Mouse (Mus musculus) neural tube, embryonic 13.5 days (tissue): ENCODE measurements at regions not wholly inside any gene's neighbourhood (a gene's known extent, or its start where the extent isn't known, plus 50 kb on each side); places are given as distances from the start of the nearest gene placed in this dataset.

Experiments used
- ATAC-seq: fragments of 200-750 bp; cut with Nextera tagmentation; 2 replicates; pipeline ENCODE4 v1.8.0; 2017; ENCODE audit warnings: low read depth, mild to moderate bottlenecking, moderate TSS enrichment, moderate library complexity
- H3K27ac ChIP-seq: fragments of 300-500 bp; sonication (generic); replicated peaks from 2 replicates; pipeline ENCODE4 v1.5.1; 2015; ENCODE audit warnings: moderate library complexity, mild to moderate bottlenecking, inconsistent platforms
- H3K27me3 ChIP-seq: fragments of 300-500 bp; sonication (generic); 2 replicates; pipeline ENCODE4 v1.6.1; 2015; ENCODE audit warnings: mild to moderate bottlenecking, inconsistent platforms
- H3K36me3 ChIP-seq: fragments of 300-500 bp; sonication (generic); 2 replicates; pipeline ENCODE4 v1.6.1; 2015; ENCODE audit warnings: mild to moderate bottlenecking, inconsistent platforms
- H3K4me1 ChIP-seq: fragments of 300-500 bp; sonication (generic); replicated peaks from 2 replicates; pipeline ENCODE4 v1.6.1; 2015; ENCODE audit warnings: inconsistent platforms
- H3K4me2 ChIP-seq: fragments of 300-500 bp; sonication (generic); 2 replicates; pipeline ENCODE4 v1.6.1; 2015; ENCODE audit warnings: inconsistent platforms, mild to moderate bottlenecking, moderate library complexity
- H3K4me3 ChIP-seq: fragments of 300-500 bp; sonication (generic); 2 replicates; pipeline ENCODE4 v1.5.1; 2015; ENCODE audit warnings: mild to moderate bottlenecking, inconsistent platforms
- H3K9ac ChIP-seq: fragments of 300-500 bp; sonication (generic); 2 replicates; pipeline ENCODE4 v1.6.1; 2015; ENCODE audit warnings: moderate library complexity, mild to moderate bottlenecking, inconsistent platforms
- H3K9me3 ChIP-seq: fragments of 300-500 bp; sonication (generic); 2 replicates; pipeline ENCODE4 v1.6.1; 2016; ENCODE audit warnings: inconsistent platforms
- WGBS: fragments of 180-500 bp; shearing (Covaris S2); methylation state at CpG from one replicate; pipeline ENCODE4 v1.1.7; 2015; 5-methylcytosine and 5-hydroxymethylcytosine counted together

GRCm38 (mm10) chr6:143499259-143500043 lies 332.4 kb downstream of the Etnk1 start:
- Histone ChIP-seq H3K27ac (no peak overlapping the region), H3K36me3 (no peaks in the 10 kb centered on the region), H3K9ac (peak overlapping the region; percentile 5; the same call in 1 of the 2 replicates), H3K4me1 (peaks cover 25% of the 10 kb centered on the region), H3K4me2 (peak overlapping the region; percentile 2; the same call in 1 of the 2 replicates), H3K27me3 (no peaks in the 10 kb centered on the region), H3K4me3 (no peak overlapping the region), H3K9me3 (no peaks in the 10 kb centered on the region)
- 69% methylated on average over 19 of the region's 19 CpGs for WGBS
- ATAC-seq, result no peak

DNA sequence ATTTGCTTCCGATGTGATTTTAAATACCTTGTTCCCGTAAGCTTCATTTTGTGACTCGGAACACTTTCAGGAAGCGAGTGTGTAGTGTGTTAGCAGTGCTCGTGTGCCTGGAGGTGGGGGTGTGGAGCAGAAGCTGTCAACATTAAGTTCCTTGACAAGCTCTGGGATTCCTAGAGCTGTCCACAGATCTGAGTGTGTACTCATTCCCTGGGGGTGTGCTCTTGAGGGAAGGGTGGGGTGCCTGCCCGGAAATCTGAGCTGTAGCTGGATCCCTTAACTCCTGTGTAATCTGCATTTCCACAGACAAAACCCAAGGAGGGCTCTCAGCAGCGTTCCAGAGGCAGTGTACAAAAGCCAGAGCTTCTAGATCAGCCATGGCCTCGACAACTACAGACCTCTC lies 335.8 kb downstream of the Etnk1 start:
- H3K36me3 ChIP-seq, result no peaks in the 10 kb centered on the region
- WGBS, result 65% methylated on average over 8 of the region's 8 CpGs
- no peak for ATAC-seq
- H3K9me3 ChIP-seq, result no peaks in the 10 kb centered on the region
- no peaks in the 10 kb centered on the region for H3K27me3 ChIP-seq
- H3K4me3 ChIP-seq, result no peak overlapping the region
- H3K4me2 ChIP-seq, result no peak overlapping the region
- H3K4me1 ChIP-seq, result peaks cover 25% of the 10 kb centered on the region
- no peak overlapping the region for H3K27ac ChIP-seq
- H3K9ac ChIP-seq, result no peak overlapping the region

DNA sequence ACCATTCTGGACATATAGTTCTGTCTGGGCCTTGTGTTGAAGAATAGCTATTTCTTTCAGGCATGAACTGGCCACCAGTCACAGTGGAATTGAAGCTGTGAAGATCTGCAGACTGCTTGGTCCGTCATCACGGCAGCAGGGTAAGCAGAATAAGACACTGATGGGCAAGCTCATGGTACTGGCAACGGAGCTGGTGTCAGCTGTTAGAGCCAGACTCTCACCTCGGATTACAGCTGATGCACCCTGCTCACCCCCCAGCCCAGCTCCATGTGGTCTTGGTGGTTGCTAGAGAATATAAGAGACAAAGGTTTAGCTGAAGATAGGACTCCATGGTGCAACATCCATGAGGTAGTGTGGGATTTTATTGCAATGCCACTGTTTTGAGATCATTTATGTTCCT lies 336.9 kb downstream of the Etnk1 start:
- peaks cover 18% of the 10 kb centered on the region for H3K4me1 ChIP-seq
- WGBS, result 92% methylated on average over 4 of the region's 4 CpGs
- no peaks in the 10 kb centered on the region for H3K36me3 ChIP-seq
- no peak for ATAC-seq
- no peak overlapping the region for H3K27ac ChIP-seq
- no peak overlapping the region for H3K4me2 ChIP-seq
- H3K9me3 ChIP-seq, result no peaks in the 10 kb centered on the region
- H3K4me3 ChIP-seq, result no peak overlapping the region
- no peaks in the 10 kb centered on the region for H3K27me3 ChIP-seq
- no peak overlapping the region for H3K9ac ChIP-seq

- Histone ChIP-seq H3K9ac (no peak overlapping the region), H3K36me3 (no peaks in the 10 kb centered on the region), H3K27ac (no peak overlapping the region), H3K9me3 (no peaks in the 10 kb centered on the region), H3K4me2 (no peak overlapping the region), H3K4me1 (no peaks in the 10 kb centered on the region), H3K4me3 (no peak overlapping the region), H3K27me3 (no peaks in the 10 kb centered on the region)
- WGBS, result 88% methylated on average over 5 of the region's 5 CpGs
- no peak for ATAC-seq
Measured at GRCm38 (mm10) chr6:143513459-143513858, 346.4 kb downstream of the Etnk1 start.

- Histone ChIP-seq H3K36me3 (no peaks in the 10 kb centered on the region), H3K4me3 (no peak overlapping the region), H3K27ac (no peak overlapping the region), H3K9me3 (no peaks in the 10 kb centered on the region), H3K4me2 (no peak overlapping the region), H3K9ac (no peak overlapping the region), H3K4me1 (no peaks in the 10 kb centered on the region), H3K27me3 (no peaks in the 10 kb centered on the region)
- 94% methylated on average over 12 of the region's 12 CpGs for WGBS
- no peak for ATAC-seq
Measured at GRCm38 (mm10) chr6:143515137-143515536, 348.1 kb downstream of the Etnk1 start.

DNA sequence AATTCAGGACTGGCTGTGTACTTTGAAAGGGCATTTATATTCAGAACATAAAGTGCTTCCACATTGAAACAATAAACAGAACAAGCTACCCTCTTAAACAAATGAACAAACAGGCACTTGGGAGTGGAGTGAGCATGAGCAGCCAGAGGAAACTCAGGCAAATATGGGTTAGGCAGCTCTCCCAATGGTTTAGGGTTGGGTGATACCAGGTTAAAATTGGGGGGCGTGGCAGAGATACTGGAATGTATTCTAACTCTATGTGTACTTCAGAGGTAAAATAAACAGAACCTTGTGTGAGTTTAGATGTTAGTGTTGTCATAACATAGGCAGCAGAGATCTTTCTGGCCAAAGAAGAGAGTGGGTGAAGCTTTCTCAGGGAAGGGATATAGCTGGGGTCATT lies 349.7 kb downstream of the Etnk1 start:
- WGBS, result 87% methylated on average over 1 of the region's 1 CpGs

DNA sequence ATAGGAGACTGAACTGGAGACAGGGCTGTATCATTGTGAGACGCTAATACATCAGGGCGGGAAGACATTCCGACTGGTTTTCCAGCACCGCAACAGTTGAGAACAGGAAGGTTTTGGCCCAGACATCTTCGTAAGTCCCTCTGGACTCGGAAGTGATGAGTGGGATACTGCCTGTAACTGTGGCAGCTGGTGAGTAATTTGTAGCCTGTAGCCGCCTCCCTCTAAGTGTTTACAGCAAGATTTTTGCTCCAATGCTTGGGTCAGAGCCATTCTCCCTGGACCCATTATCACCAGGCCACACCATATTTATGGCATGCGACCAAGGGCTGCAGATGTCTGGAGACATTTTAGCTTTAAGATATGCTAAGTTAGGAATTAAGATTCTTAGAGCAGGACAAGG lies 351.5 kb downstream of the Etnk1 start:
- no peak overlapping the region for H3K9ac ChIP-seq
- H3K27me3 ChIP-seq, result no peaks in the 10 kb centered on the region
- H3K27ac ChIP-seq, result no peak overlapping the region
- H3K4me1 ChIP-seq, result no peaks in the 10 kb centered on the region
- no peaks in the 10 kb centered on the region for H3K9me3 ChIP-seq
- no peak for ATAC-seq
- no peak overlapping the region for H3K4me2 ChIP-seq
- no peak overlapping the region for H3K4me3 ChIP-seq
- no peaks in the 10 kb centered on the region for H3K36me3 ChIP-seq
- WGBS, result 82% methylated on average over 8 of the region's 8 CpGs

More for the DNA sequence above, 349.7 kb downstream of the Etnk1 start:
- ATAC-seq, result no peak
- no peaks in the 10 kb centered on the region for H3K36me3 ChIP-seq
- H3K9ac ChIP-seq, result no peak overlapping the region
- no peaks in the 10 kb centered on the region for H3K27me3 ChIP-seq
- no peak overlapping the region for H3K4me3 ChIP-seq
- no peak overlapping the region for H3K27ac ChIP-seq
- H3K4me2 ChIP-seq, result no peak overlapping the region
- no peaks in the 10 kb centered on the region for H3K4me1 ChIP-seq
- no peaks in the 10 kb centered on the region for H3K9me3 ChIP-seq

GRCm38 (mm10) chr6:143519668-143520067 lies 352.6 kb downstream of the Etnk1 start:
- H3K36me3 ChIP-seq, result no peaks in the 10 kb centered on the region
- H3K4me1 ChIP-seq, result no peaks in the 10 kb centered on the region
- H3K9me3 ChIP-seq, result no peaks in the 10 kb centered on the region
- WGBS, result 77% methylated on average over 5 of the region's 5 CpGs
- no peak overlapping the region for H3K4me2 ChIP-seq
- no peak overlapping the region for H3K27ac ChIP-seq
- no peaks in the 10 kb centered on the region for H3K27me3 ChIP-seq
- no peak overlapping the region for H3K4me3 ChIP-seq
- no peak overlapping the region for H3K9ac ChIP-seq
- no peak for ATAC-seq

DNA sequence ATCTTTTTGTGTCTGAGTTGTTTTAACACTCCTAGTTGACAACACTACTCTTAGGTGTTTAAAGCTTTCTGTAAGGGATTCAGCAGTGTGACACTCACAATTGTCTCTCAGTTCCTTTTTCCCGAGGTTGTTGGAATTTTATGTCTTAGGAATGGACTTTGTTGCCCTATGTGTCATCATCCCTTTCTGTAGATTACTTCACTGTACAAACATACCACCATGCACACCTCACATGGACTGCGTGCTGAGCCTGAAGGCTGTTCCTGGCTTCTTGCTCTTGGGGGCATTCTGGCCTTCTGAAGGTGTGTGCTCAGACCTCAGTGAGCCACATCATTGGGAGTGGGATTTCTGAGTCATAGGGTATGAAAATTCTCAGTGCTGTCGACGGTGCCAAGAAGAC lies 358.1 kb downstream of the Etnk1 start:
- no peaks in the 10 kb centered on the region for H3K27me3 ChIP-seq
- 89% methylated on average over 4 of the region's 4 CpGs for WGBS

DNA sequence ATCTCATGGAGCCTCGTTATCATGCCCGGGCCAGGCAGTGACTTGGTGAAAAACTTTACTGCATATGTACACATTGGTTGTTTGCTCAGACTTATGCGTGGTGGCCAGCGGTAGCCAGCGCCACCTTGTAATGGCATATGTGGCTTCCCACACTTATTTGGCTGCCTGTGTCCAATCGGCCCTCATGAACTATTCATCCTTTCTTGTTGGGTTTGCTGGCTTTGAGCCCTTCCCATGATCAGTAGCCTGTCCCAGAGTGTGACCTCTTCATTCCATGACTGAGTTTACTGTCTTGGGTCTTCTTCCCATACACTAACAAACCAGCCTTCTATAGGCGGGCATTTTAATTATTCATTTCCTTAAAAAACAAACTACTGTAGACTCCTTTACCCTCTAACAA lies 361.9 kb downstream of the Etnk1 start:
- H3K27ac ChIP-seq, result no peak overlapping the region
- no peak overlapping the region for H3K4me2 ChIP-seq
- H3K36me3 ChIP-seq, result no peaks in the 10 kb centered on the region
- no peak for ATAC-seq
- H3K4me3 ChIP-seq, result no peak overlapping the region
- no peak overlapping the region for H3K9ac ChIP-seq
- peaks cover 3% of the 10 kb centered on the region; the same call in 1 of the 2 replicates for H3K4me1 ChIP-seq
- 0 out of 2 replicates have a peak, but pooled peaks cover 4% of the 10 kb centered on the region for H3K9me3 ChIP-seq
- 93% methylated on average over 7 of the region's 7 CpGs for WGBS
- H3K27me3 ChIP-seq, result no peaks in the 10 kb centered on the region

More for the DNA sequence above, 358.1 kb downstream of the Etnk1 start:
- no peak overlapping the region for H3K4me2 ChIP-seq
- no peak overlapping the region for H3K27ac ChIP-seq
- no peaks in the 10 kb centered on the region for H3K36me3 ChIP-seq
- no peak overlapping the region for H3K9ac ChIP-seq
- H3K4me1 ChIP-seq, result no peaks in the 10 kb centered on the region
- no peak for ATAC-seq
- H3K9me3 ChIP-seq, result 0 out of 2 replicates have a peak, but pooled peaks cover 4% of the 10 kb centered on the region
- no peak overlapping the region for H3K4me3 ChIP-seq

- Histone ChIP-seq H3K27me3 (no peaks in the 10 kb centered on the region), H3K4me1 (peaks cover 3% of the 10 kb centered on the region; the same call in 1 of the 2 replicates), H3K9ac (no peak overlapping the region), H3K27ac (no peak overlapping the region), H3K36me3 (no peaks in the 10 kb centered on the region), H3K4me2 (no peak overlapping the region), H3K4me3 (no peak overlapping the region), H3K9me3 (0 out of 2 replicates have a peak, but pooled peaks cover 4% of the 10 kb centered on the region)
- 29% methylated on average over 13 of the region's 13 CpGs for whole genome bisulfite sequencing
- no peak for ATAC-seq
Measured at GRCm38 (mm10) chr6:143530372-143531224, 363.6 kb downstream of the Etnk1 start.

DNA sequence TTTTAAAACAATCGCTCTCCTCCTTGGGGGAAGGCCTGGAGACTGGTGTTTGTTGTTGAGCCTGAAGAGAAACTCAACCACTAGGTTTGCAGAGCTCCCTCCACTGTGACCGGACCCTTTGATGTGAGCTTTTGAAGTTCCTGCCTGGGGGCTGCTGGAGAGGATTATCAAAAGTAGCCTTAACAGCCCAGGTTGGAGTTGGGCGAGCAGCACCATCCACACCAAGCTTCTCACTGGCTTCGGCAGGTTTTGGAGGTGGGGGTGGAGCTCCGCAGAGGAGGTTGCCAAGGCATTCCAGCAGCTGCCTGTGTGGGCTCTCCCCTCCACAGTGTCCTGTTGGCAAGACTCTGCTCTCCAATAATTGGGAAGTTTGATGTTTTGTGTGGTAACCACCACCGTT lies 364.5 kb downstream of the Etnk1 start:
- H3K27me3 ChIP-seq, result no peaks in the 10 kb centered on the region
- H3K9ac ChIP-seq, result no peak overlapping the region
- no peak overlapping the region for H3K4me2 ChIP-seq
- H3K4me1 ChIP-seq, result peaks cover 3% of the 10 kb centered on the region; the same call in 1 of the 2 replicates
- H3K9me3 ChIP-seq, result 0 out of 2 replicates have a peak, but pooled peaks cover 2% of the 10 kb centered on the region
- WGBS, result 32% methylated on average over 6 of the region's 6 CpGs
- H3K36me3 ChIP-seq, result no peaks in the 10 kb centered on the region
- no peak overlapping the region for H3K4me3 ChIP-seq
- no peak for ATAC-seq
- no peak overlapping the region for H3K27ac ChIP-seq
